Mouse (Mus musculus) cerebellum, adult 2 months (tissue): Measurements from ENCODE around the gene Slc36a2. TPM values are rescaled to one million over a fixed set of nuclear protein-coding genes. Genes with fewer than 3 reads are reported as not detected.

Experiments used
- DNase-seq, 2 experiments: peaks; one replicate each; pipeline ENCODE4 v3.0.0; 2021
- H3K27ac ChIP-seq: fragments of 200-500 bp; 2 replicates; pipeline ENCODE4 v1.5.1; 2012; ENCODE audit warnings: low read length, control low read depth, inconsistent platforms; ENCODE audit not compliant: insufficient read depth
- H3K27me3 ChIP-seq: fragments of 200-500 bp; 2 replicates; pipeline ENCODE4 v1.6.1; 2012; ENCODE audit warnings: inconsistent platforms, mild to moderate bottlenecking, low read length, moderate library complexity; ENCODE audit not compliant: control insufficient read depth, insufficient read depth
- H3K4me1 ChIP-seq: fragments of 200-500 bp; 2 replicates; pipeline ENCODE4 v1.6.1; 2011; ENCODE audit warnings: low read length; ENCODE audit not compliant: control insufficient read depth, insufficient read depth
- H3K4me3 ChIP-seq: fragments of 200-500 bp; replicated peaks from 2 replicates; pipeline ENCODE3; 2011; ENCODE audit warnings: mild to moderate bottlenecking, low read depth, low read length, control low read depth; ENCODE audit not compliant: insufficient read depth
- CTCF ChIP-seq: fragments of 200-500 bp; IDR thresholded peaks from 2 replicates; pipeline ENCODE4 v1.5.1; 2011; ENCODE audit warnings: low read depth, mild to moderate bottlenecking, control low read depth, low read length, moderate library complexity, borderline replicate concordance; ENCODE audit not compliant: insufficient read depth
- POLR2A ChIP-seq: fragments of 200-500 bp; IDR thresholded peaks from 2 replicates; pipeline ENCODE4 v1.6.1; 2011; ENCODE audit warnings: low read length, control low read depth, borderline replicate concordance; ENCODE audit not compliant: insufficient read depth
- WGBS: fragments of 180-500 bp; shearing (Covaris S2); methylation state at CpG from one replicate; pipeline ENCODE4 v1.1.7; 2018; 5-methylcytosine and 5-hydroxymethylcytosine counted together
- polyA plus RNA-seq: library from polyadenylated mRNA; depleted of rRNA; stranded (reverse); fragments of >200 nt; gene quantifications from 2 replicates; pipeline ENCODE4 v1.2.3, GENCODE M21; 2012

Gene Slc36a2
- polyA plus RNA-seq, 1 experiment = 0.82 TPM

DNA sequence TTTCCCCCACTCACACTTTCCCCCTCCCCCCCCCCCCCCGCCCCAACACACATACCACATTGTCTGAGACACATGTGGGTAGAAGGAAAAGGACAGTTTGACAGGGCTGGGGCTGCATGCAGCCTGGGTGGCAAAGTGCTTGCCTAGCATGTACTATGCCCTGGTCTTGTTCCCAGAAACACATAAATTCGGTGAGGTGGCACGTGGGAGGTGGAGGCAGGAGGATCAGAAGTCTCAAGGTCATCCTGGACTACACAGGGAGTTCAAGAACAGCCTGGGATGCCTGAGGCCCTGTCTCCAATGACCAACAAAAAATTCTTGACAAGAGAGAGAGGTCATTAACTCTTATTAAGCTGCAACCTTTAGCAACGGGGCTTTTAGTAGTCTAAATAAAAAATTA lies 31.2 kb upstream of the Slc36a2 start:
- 71% methylated on average over 4 of the region's 4 CpGs for WGBS
- H3K4me3 ChIP-seq = no peak overlapping the region
- 0 out of 2 replicates have a peak, but pooled peaks cover 3% of the 10 kb centered on the region for H3K4me1 ChIP-seq
- H3K27me3 ChIP-seq = no peaks in the 10 kb centered on the region
- TF ChIP-seq CTCF = no peak
- TF ChIP-seq POLR2A = no peak
- H3K27ac ChIP-seq = no peak overlapping the region
- DNase-seq = no peak

DNA sequence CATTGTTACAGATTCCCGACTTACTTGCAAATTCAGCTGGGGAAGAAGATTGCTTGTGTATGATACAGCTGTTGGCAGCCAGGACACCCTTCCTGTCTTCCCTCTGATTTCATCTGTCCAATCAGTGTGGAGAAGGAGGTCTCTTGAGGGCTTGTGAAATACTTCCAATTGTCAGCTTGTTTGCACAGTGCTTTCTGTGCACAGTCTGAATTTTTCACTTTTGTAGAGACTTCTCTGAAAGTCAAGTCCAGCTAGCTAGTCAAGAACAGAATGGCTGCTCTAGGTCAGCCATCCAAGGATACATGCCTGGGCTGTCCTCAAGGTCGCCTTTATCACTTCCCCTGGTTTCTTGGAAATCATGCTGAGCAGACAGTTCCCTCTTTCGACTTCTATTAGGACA lies 30.1 kb upstream of the Slc36a2 start:
- H3K4me3 ChIP-seq = no peak overlapping the region
- 74% methylated on average over 3 of the region's 3 CpGs for WGBS
- TF ChIP-seq CTCF (no peak), POLR2A (no peak)

DNA sequence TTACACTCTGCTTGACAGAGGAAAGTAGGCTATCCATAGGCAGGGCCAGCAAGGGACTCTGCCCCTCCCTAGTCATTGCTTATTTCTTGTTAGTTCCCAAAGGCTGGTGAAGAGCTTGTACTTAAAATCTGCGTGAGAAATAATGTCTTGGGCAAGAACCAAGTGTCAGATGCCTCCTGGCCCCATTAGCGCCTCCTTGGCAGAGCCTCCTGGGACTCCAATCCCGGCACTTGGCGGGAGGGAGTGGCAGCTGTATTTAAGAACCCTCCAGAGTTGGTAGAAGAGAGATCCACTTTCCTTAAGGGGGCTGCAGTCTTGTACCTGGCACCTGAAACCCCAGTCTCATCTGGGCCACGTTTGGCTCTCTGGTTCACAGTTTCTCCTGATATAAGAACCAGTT lies 29.3 kb upstream of the Slc36a2 start:
- no peak for TF ChIP-seq CTCF
- no peak for TF ChIP-seq POLR2A
- Histone ChIP-seq H3K27ac (no peak overlapping the region), H3K27me3 (no peaks in the 10 kb centered on the region), H3K4me3 (no peak overlapping the region), H3K4me1 (0 out of 2 replicates have a peak, but pooled peaks cover 3% of the 10 kb centered on the region)
- no peak for DNase-seq
- WGBS = 41% methylated on average over 5 of the region's 5 CpGs

More for the DNA sequence above, 30.1 kb upstream of the Slc36a2 start:
- no peak for DNase-seq
- H3K4me1 ChIP-seq = 0 out of 2 replicates have a peak, but pooled peaks cover 3% of the 10 kb centered on the region
- H3K27ac ChIP-seq = no peak overlapping the region
- H3K27me3 ChIP-seq = no peaks in the 10 kb centered on the region

DNA sequence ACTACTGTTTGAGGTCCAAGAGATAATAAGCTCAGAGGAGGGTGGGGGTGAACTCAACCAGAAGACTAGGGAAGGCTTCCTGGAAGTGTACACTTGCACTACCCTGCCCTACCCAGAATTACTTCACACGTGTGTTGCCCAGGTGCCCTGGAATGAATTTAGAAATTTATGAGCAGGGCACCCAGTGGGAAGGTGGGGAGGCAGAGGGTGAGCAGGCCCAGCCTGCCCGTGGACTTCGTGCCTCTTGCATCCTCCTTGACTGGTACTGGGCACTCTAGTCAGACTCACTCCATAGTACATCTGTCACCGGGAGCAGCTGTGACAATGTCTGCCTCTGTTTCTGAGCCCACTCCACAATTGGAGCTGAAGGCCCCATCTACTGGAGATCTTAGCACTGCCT lies 28.6 kb upstream of the Slc36a2 start:
- 64% methylated on average over 4 of the region's 4 CpGs for WGBS
- no peak overlapping the region for H3K27ac ChIP-seq
- DNase-seq = no peak
- no peaks in the 10 kb centered on the region for H3K27me3 ChIP-seq
- TF ChIP-seq POLR2A (no peak), CTCF (no peak)
- 0 out of 2 replicates have a peak, but pooled peaks cover 3% of the 10 kb centered on the region for H3K4me1 ChIP-seq
- H3K4me3 ChIP-seq = no peak overlapping the region

DNA sequence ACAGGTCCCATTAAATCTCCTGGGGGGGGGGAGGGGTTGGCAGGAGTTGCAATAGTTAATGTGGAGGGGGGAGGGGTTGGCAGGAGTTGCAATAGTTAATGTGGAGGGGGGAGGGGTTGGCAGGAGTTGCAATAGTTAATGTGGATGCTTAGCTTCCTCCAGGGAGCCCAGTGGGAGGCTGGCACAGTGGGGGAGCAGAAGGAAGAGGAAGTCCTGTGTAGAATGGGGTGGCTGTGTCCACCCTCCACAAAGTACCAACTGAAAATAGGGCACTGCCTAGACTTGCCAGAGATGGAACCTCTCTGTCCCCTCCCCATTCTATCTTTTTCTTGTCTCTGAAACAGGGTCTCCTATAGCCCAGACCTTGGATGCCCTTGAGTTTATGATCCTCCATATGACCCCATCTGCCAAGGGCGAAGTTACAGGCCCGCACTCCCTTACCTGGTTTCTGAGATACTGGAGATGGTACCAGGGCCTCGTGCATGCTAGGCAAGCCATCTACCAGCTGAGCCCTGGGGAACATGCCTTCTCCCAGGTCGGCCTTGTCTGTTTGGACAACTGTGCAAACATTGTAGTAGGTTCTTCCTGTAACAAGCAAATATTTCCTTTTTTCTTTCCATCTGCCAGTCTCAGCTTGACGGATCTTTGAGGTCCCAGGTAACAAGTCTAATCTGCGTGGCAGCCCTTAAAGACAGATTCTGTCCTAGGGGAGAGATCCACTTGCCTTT lies 24.9 kb upstream of the Slc36a2 start:
- Histone ChIP-seq H3K4me3 (no peak overlapping the region), H3K4me1 (peaks cover 3% of the 10 kb centered on the region; the same call in 1 of the 2 replicates), H3K27me3 (no peaks in the 10 kb centered on the region), H3K27ac (no peak overlapping the region)
- DNase-seq = no peak
- TF ChIP-seq CTCF (no peak), POLR2A (no peak)
- WGBS = 89% methylated on average over 6 of the region's 6 CpGs

DNA sequence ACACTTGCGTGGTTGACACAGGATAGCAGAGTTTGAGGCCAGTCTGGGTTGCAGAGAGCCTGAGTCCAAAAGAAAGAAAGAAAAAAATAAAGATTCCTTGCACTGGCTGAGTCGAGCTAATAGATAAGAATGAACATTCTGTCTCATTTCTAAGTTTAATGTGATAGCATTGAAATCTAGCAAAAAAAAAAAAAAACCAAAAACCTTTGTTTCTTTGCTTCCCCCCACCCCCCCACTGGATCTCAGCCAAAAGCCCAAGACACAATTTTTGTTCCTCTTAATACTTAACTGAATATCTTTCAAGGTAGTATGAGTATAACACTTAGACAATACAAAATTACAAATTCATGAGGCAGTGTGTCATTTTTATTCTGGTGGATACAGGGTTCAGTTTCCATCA lies 24.2 kb upstream of the Slc36a2 start:
- 80% methylated on average over 2 of the region's 2 CpGs for WGBS

DNA sequence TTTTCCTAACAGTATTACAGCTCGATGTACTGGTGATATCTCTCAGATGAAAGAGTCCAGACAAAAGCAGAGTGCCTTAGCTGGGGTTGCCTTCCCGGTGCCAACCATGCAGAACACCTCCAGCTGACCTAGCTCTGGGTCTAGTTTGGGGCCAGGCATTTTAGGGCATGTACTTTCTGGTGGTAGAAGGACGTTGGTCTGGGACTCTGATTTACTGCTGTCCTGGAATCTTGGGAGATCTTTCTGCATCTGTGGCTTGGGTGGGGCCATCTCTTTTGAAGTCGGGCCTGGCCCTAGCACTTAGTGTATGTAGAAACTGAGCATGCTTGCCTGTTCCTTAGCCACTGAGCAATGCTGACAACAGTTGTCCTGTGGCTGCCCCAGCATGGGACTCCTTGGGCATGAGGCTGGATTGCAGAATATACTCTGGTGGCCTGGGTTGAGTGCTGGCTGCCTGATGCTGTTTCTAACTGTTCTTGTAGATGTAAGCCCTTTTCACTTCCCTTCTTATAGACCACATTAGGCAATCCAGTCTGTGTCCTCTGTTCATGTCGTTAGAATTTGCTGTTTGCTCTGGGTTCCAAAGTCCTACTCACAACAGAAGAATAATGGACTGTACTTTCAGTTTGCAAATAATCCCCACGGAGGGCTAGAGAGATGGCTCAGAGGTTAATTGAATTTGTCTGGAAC lies 23.3 kb upstream of the Slc36a2 start:
- no peaks in the 10 kb centered on the region for H3K27me3 ChIP-seq
- no peak overlapping the region for H3K4me3 ChIP-seq
- DNase-seq = no peak
- no peak for TF ChIP-seq CTCF
- no peaks in the 10 kb centered on the region; the same call in 1 of the 2 replicates for H3K4me1 ChIP-seq
- WGBS = 65% methylated on average over 6 of the region's 6 CpGs
- no peak overlapping the region for H3K27ac ChIP-seq

More for the DNA sequence above, 24.2 kb upstream of the Slc36a2 start:
- TF ChIP-seq CTCF = no peak
- no peak for TF ChIP-seq POLR2A
- Histone ChIP-seq H3K27ac (no peak overlapping the region), H3K4me3 (no peak overlapping the region), H3K4me1 (peaks cover 3% of the 10 kb centered on the region; the same call in 1 of the 2 replicates), H3K27me3 (no peaks in the 10 kb centered on the region)
- no peak for DNase-seq

DNA sequence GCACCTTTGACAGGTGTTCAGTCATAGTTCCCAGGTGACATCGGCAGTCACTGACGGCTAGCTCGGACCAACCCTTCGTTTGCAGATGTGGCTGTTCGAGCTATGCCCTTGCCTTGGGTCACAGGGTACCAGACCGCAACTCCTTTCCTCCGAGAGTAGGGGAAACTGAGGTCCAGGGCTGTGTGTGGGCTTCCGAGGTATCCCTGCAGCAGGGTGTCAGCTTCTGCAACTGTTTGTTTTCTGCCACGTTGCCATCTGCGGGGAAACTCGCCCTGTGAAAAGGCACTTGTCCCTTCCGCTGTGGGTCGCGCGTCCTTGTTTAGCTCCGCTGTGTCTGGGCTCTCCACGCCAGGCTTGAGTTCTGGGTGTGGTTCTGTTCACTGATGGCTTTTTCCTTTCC lies 19.7 kb upstream of the Slc36a2 start:
- WGBS = under 1% methylated on average over 17 of the region's 17 CpGs
- DNase-seq = peak; percentile 51 to 66
- Histone ChIP-seq H3K4me3 (peak overlapping the region; percentile 86), H3K27me3 (no peaks in the 10 kb centered on the region), H3K27ac (peak overlapping the region; percentile 24), H3K4me1 (no peaks in the 10 kb centered on the region; the same call in 1 of the 2 replicates)
- TF ChIP-seq POLR2A = no peak
- TF ChIP-seq CTCF = no peak; the same call in 1 of the 2 replicates
